Mouse (Mus musculus): ENCODE results near the gene Sf3b3.
"Not testable (repeated sequence)": the region's sequence is repeated elsewhere in the genome, so short reads cannot be mapped to it uniquely, and the experiment has no call there.

Sf3b3 gene

GRCm38 (mm10) chr8:110846405-110847170, at the start of gene Sf3b3, which contains the start of gene Cog4:
TSS of gene Sf3b3 (minus strand) at chr8:110846787.
TSS of gene Cog4 (plus strand) at chr8:110846600.
- in situ Hi-C loops (cut with MseI, MboI): no loop called here

- in situ Hi-C loops (cut with MseI, MboI): no loop called here
Measured at GRCm38 (mm10) chr8:110895812-110896211, 49.2 kb upstream of the Sf3b3 start.

GRCm38 (mm10) chr8:110895254-110895653, 48.7 kb upstream of the Sf3b3 start:
- in situ Hi-C loops (cut with MseI, MboI): no loop called here

- in situ Hi-C loops (cut with MseI, MboI): no loop called here
Measured at GRCm38 (mm10) chr8:110894851-110895250, 48.3 kb upstream of the Sf3b3 start.

GRCm38 (mm10) chr8:110892913-110893312, 46.3 kb upstream of the Sf3b3 start:
- in situ Hi-C loops (cut with MseI, MboI): no loop called here

- in situ Hi-C loops (cut with MseI, MboI): no loop called here
Measured at GRCm38 (mm10) chr8:110892040-110892439, 45.5 kb upstream of the Sf3b3 start.

- in situ Hi-C loops (cut with MseI, MboI): no loop called here
Measured at GRCm38 (mm10) chr8:110889904-110890470, 43.4 kb upstream of the Sf3b3 start.

- in situ Hi-C loops (cut with MseI, MboI): no loop called here
Measured at GRCm38 (mm10) chr8:110888860-110889259, 42.3 kb upstream of the Sf3b3 start.

- in situ Hi-C loops (cut with MseI, MboI): no loop called here
Measured at GRCm38 (mm10) chr8:110888441-110888840, 41.9 kb upstream of the Sf3b3 start.

- in situ Hi-C loops (cut with MseI, MboI): no loop called here
Measured at GRCm38 (mm10) chr8:110887551-110887950, 41.0 kb upstream of the Sf3b3 start.

GRCm38 (mm10) chr8:110886634-110887033, 40.0 kb upstream of the Sf3b3 start:
- in situ Hi-C loops (cut with MseI, MboI): no loop called here

GRCm38 (mm10) chr8:110883824-110884223, 37.2 kb upstream of the Sf3b3 start:
- in situ Hi-C loops (cut with MseI, MboI): no loop called here

GRCm38 (mm10) chr8:110881741-110882310, 35.2 kb upstream of the Sf3b3 start:
- in situ Hi-C loops (cut with MseI, MboI): no loop called here

GRCm38 (mm10) chr8:110877862-110878261, 31.3 kb upstream of the Sf3b3 start:
- in situ Hi-C loops (cut with MseI, MboI): no loop called here

GRCm38 (mm10) chr8:110870501-110870900, 23.9 kb upstream of the Sf3b3 start:
- in situ Hi-C loops (cut with MseI, MboI): no loop called here

GRCm38 (mm10) chr8:110861347-110862025, 14.9 kb upstream of the Sf3b3 start:
- in situ Hi-C loops (cut with MseI, MboI): not testable (repeated sequence)

- in situ Hi-C loops (cut with MseI, MboI): loop anchor here in 1 of 2 experiments (10.0 kb wide), 1 partner anchor 105 kb away; no protein-coding TSS in a partner anchor
Measured at GRCm38 (mm10) chr8:110859651-110860501, 13.3 kb upstream of the Sf3b3 start.

- in situ Hi-C loops (cut with MseI, MboI): loop anchor here in 1 of 2 experiments (10.0 kb wide), 1 partner anchor 102 kb away; no protein-coding TSS in a partner anchor
Measured at GRCm38 (mm10) chr8:110856760-110857461, 10.3 kb upstream of the Sf3b3 start.

GRCm38 (mm10) chr8:110856073-110856472, 9.5 kb upstream of the Sf3b3 start:
- in situ Hi-C loops (cut with MseI, MboI): loop anchor here in 1 of 2 experiments (10.0 kb wide), 1 partner anchor 101 kb away; no protein-coding TSS in a partner anchor

- in situ Hi-C loops (cut with MseI, MboI): loop anchor here in 1 of 2 experiments (10.0 kb wide), 1 partner anchor 96 kb away; no protein-coding TSS in a partner anchor
Measured at GRCm38 (mm10) chr8:110851186-110851585, 4.6 kb upstream of the Sf3b3 start.

Data from mouse trophoblast stem cell (cell line).